Mouse (Mus musculus) thymus, postnatal 0 days (tissue): ENCODE measurements at regions not wholly inside any gene's neighbourhood (a gene's known extent, or its start where the extent isn't known, plus 50 kb on each side); places are given as distances from the start of the nearest gene placed in this dataset.

Experiments
- DNase-seq: peaks from one replicate; pipeline ENCODE4 v3.0.0-alpha.2; 2015; ENCODE audit warnings: low spot score

GRCm38 (mm10) chr12:32273474-32273873 lies 65.0 kb upstream of the Pik3cg start:
- DNase-seq = no peak

- no peak for DNase-seq
These were observed 71.4 kb upstream of the Pik3cg start for GRCm38 (mm10) chr12:32279861-32280260.

- no peak for DNase-seq
These were observed 71.8 kb upstream of the Pik3cg start for GRCm38 (mm10) chr12:32280309-32280708.

- no peak for DNase-seq
These were observed 74.1 kb upstream of the Pik3cg start for GRCm38 (mm10) chr12:32282371-32283163.

GRCm38 (mm10) chr12:32285039-32285438 lies 76.6 kb upstream of the Pik3cg start:
- peak; percentile 17 for DNase-seq

GRCm38 (mm10) chr12:32286652-32287051 lies 78.2 kb upstream of the Pik3cg start:
- no peak for DNase-seq

- no peak for DNase-seq
These were observed 82.7 kb upstream of the Pik3cg start for GRCm38 (mm10) chr12:32291145-32291544.

- DNase-seq = peak; percentile 77
These were observed 83.7 kb upstream of the Pik3cg start for GRCm38 (mm10) chr12:32291962-32292748.

- DNase-seq = peak; percentile 25
These were observed 84.3 kb upstream of the Pik3cg start for GRCm38 (mm10) chr12:32292749-32293128.

- DNase-seq = no peak
These were observed 81.1 kb upstream of the Ccdc71l start for GRCm38 (mm10) chr12:32297431-32297830.

- DNase-seq = no peak
These were observed 78.8 kb upstream of the Ccdc71l start for GRCm38 (mm10) chr12:32299714-32300113.

GRCm38 (mm10) chr12:32305736-32306135 lies 72.8 kb upstream of the Ccdc71l start:
- no peak for DNase-seq

- no peak for DNase-seq
These were observed 72.2 kb upstream of the Ccdc71l start for GRCm38 (mm10) chr12:32306326-32306725.

- DNase-seq = no peak
These were observed 71.1 kb upstream of the Ccdc71l start for GRCm38 (mm10) chr12:32307280-32308006.

GRCm38 (mm10) chr12:32315099-32315783 lies 63.3 kb upstream of the Ccdc71l start:
- no peak for DNase-seq
